Mouse (Mus musculus) gastrocnemius, adult 2 months (tissue): ENCODE results near the gene Anxa6. TPM values are rescaled to one million over a fixed set of nuclear protein-coding genes. Genes with fewer than 3 reads are reported as not detected.

ENCODE experiments used
- DNase-seq: peaks from one replicate; pipeline ENCODE4 v3.0.0; 2022
- H3K27ac ChIP-seq: fragments of 200-600 bp; 2 replicates; pipeline ENCODE4 v1.8.1; 2022; ENCODE audit warnings: mild to moderate bottlenecking
- H3K4me3 ChIP-seq: fragments of 200-600 bp; 2 replicates; pipeline ENCODE4 v1.8.1; 2022; ENCODE audit warnings: mild to moderate bottlenecking, moderate library complexity
- CTCF ChIP-seq: fragments of 200-600 bp; IDR thresholded peaks from 2 replicates; pipeline ENCODE4 v1.8.1; 2022; ENCODE audit warnings: antibody characterized with exemption, mild to moderate bottlenecking, moderate library complexity
- intact Hi-C: fragments of 180-260 bp; cut with DNase I; formaldehyde crosslinking; loops from one replicate; pipeline ENCODE4 v1.15.1; 2025
- long read RNA-seq, 2 experiments: library from polyadenylated mRNA; stranded (forward); transcript quantifications; one replicate each; pipeline ENCODE4 v2.0.0; 2021
- total RNA-seq, 2 experiments: library from RNA; stranded (reverse); gene quantifications; 2 replicates each; pipeline ENCODE4 v1.2.3; 2021

The Anxa6 gene
- total RNA-seq = 100 to 1,000 TPM; 166 to 187 TPM
- long read RNA-seq, experiment 1, transcript Anxa6-202 (26 exons, 2,489 nt) = major isoform, 265 of 354 reads
- long read RNA-seq, experiment 1, transcript Anxa6-201 (25 exons, 2,471 nt) = minor isoform, 76 of 354 reads
- long read RNA-seq, experiment 1, partial matches to known transcripts = 11 of 354 reads
- long read RNA-seq, experiment 1, other reads (novel, unspliced or antisense) = 2 of 354 reads
- long read RNA-seq, experiment 2, transcript Anxa6-201 (25 exons, 2,471 nt) = minor isoform, 64 of 305 reads
- long read RNA-seq, experiment 2, transcript Anxa6-202 (26 exons, 2,489 nt) = major isoform, 219 of 305 reads
- long read RNA-seq, experiment 2, partial matches to known transcripts = 17 of 305 reads
- long read RNA-seq, experiment 2, other reads (novel, unspliced or antisense) = 5 of 305 reads

GRCm38 (mm10) chr11:55033040-55033660, at the start of gene Anxa6:
Gene Anxa6 (minus strand): TSS chr11:55033445.
- intact Hi-C loops = loop anchor here (2.0 kb wide), 1 partner anchor 16 kb away; no protein-coding TSS in a partner anchor
- Histone ChIP-seq H3K27ac (peak within 1 kb of the TSS; percentile 96), H3K4me3 (peak within 1 kb of the TSS; percentile 73)
- no peak for TF ChIP-seq CTCF
- peak; percentile 95 for DNase-seq

GRCm38 (mm10) chr11:55081206-55081605, 48.0 kb upstream of the Anxa6 start:
- DNase-seq = no peak
- TF ChIP-seq CTCF = no peak
- Histone ChIP-seq H3K4me3 (no peak overlapping the region), H3K27ac (no peak overlapping the region)
- intact Hi-C loops = no loop called here

GRCm38 (mm10) chr11:55079180-55079579, 45.9 kb upstream of the Anxa6 start:
- DNase-seq = no peak
- Histone ChIP-seq H3K4me3 (no peak overlapping the region), H3K27ac (no peak overlapping the region)
- no peak for TF ChIP-seq CTCF
- intact Hi-C loops = loop anchor here (10.0 kb wide), 1 partner anchor 204 kb away; no protein-coding TSS in a partner anchor

- intact Hi-C loops = loop anchor here (10.0 kb wide), 1 partner anchor 204 kb away; no protein-coding TSS in a partner anchor
- no peak for DNase-seq
- Histone ChIP-seq H3K4me3 (peak overlapping the region; percentile 82), H3K27ac (peak overlapping the region; percentile 93)
- no peak for TF ChIP-seq CTCF
Measured at GRCm38 (mm10) chr11:55078502-55078901, 45.3 kb upstream of the Anxa6 start.

GRCm38 (mm10) chr11:55077331-55078231, 44.3 kb upstream of the Anxa6 start, which contains the start of gene Ccdc69:
Gene Ccdc69 (minus strand): TSS chr11:55078131.
- H3K4me3 ChIP-seq = peak within 1 kb of the TSS; percentile 82
- intact Hi-C loops = loop anchor here (10.0 kb wide), 1 partner anchor 203 kb away; no protein-coding TSS in a partner anchor
- TF ChIP-seq CTCF = no peak
- peak within 1 kb of the TSS; percentile 93 for H3K27ac ChIP-seq
- peak; percentile 84 for DNase-seq

GRCm38 (mm10) chr11:55076234-55076633, 43.0 kb upstream of the Anxa6 start:
- peak overlapping the region; percentile 93 for H3K27ac ChIP-seq

GRCm38 (mm10) chr11:55075602-55076001, 42.4 kb upstream of the Anxa6 start:
- no peak for TF ChIP-seq CTCF
- intact Hi-C loops = loop anchor here (10.0 kb wide), 1 partner anchor 201 kb away; no protein-coding TSS in a partner anchor
- Histone ChIP-seq H3K4me3 (no peak overlapping the region), H3K27ac (peak overlapping the region; percentile 93)
- peak; percentile 75 for DNase-seq

More at GRCm38 (mm10) chr11:55076234-55076633, 43.0 kb upstream of the Anxa6 start:
- peak overlapping the region; percentile 82; the same call in 1 of the 2 replicates for H3K4me3 ChIP-seq
- intact Hi-C loops = loop anchor here (10.0 kb wide), 1 partner anchor 201 kb away; no protein-coding TSS in a partner anchor
- TF ChIP-seq CTCF = no peak
- no peak for DNase-seq

GRCm38 (mm10) chr11:55073191-55073590, 39.9 kb upstream of the Anxa6 start:
- no peak for TF ChIP-seq CTCF
- H3K27ac ChIP-seq = peak overlapping the region; percentile 93
- peak; percentile 70 for DNase-seq
- intact Hi-C loops = loop anchor here (10.0 kb wide), 1 partner anchor 198 kb away; no protein-coding TSS in a partner anchor
- no peak overlapping the region for H3K4me3 ChIP-seq

- peak overlapping the region; percentile 93 for H3K27ac ChIP-seq
- no peak for TF ChIP-seq CTCF
- no peak overlapping the region for H3K4me3 ChIP-seq
- intact Hi-C loops = loop anchor here (10.0 kb wide), 1 partner anchor 198 kb away; no protein-coding TSS in a partner anchor
- DNase-seq = no peak
Measured at GRCm38 (mm10) chr11:55072467-55072866, 39.2 kb upstream of the Anxa6 start.

- no peak for DNase-seq
- no peak for TF ChIP-seq CTCF
- intact Hi-C loops = loop anchor here (10.0 kb wide), 1 partner anchor 197 kb away; no protein-coding TSS in a partner anchor
- no peak overlapping the region; the same call in 1 of the 2 replicates for H3K27ac ChIP-seq
- H3K4me3 ChIP-seq = no peak overlapping the region
Measured at GRCm38 (mm10) chr11:55071344-55071743, 38.1 kb upstream of the Anxa6 start.

- intact Hi-C loops = no loop called here
- DNase-seq = no peak
- peak overlapping the region; percentile 65; the same call in 1 of the 2 replicates for H3K27ac ChIP-seq
- no peak for TF ChIP-seq CTCF
- no peak overlapping the region for H3K4me3 ChIP-seq
Measured at GRCm38 (mm10) chr11:55069023-55069422, 35.8 kb upstream of the Anxa6 start.

- Histone ChIP-seq H3K27ac (no peak overlapping the region), H3K4me3 (no peak overlapping the region)
- intact Hi-C loops = no loop called here
- no peak for DNase-seq
- TF ChIP-seq CTCF = no peak
Measured at GRCm38 (mm10) chr11:55066921-55067320, 33.7 kb upstream of the Anxa6 start.
